Mouse (Mus musculus) liver, adult 2 months (tissue): ENCODE data around the gene Usp9x. TPM values are rescaled to one million over a fixed set of nuclear protein-coding genes. Genes with fewer than 3 reads are reported as not detected.

Source experiments
- DNase-seq: peaks from one replicate; pipeline ENCODE4 v3.0.0-alpha.2; 2011; ENCODE audit warnings: low read depth, low spot score; ENCODE audit errors: extremely low read depth
- H3K27ac ChIP-seq: fragments of 200-500 bp; replicated peaks from 2 replicates; pipeline ENCODE4 v1.5.1; 2012; ENCODE audit warnings: low read depth, mild to moderate bottlenecking, control low read depth, inconsistent platforms, low read length; ENCODE audit not compliant: insufficient read depth
- H3K27me3 ChIP-seq: fragments of 200-500 bp; 2 replicates; pipeline ENCODE4 v1.6.1; 2012; ENCODE audit warnings: mild to moderate bottlenecking, moderate library complexity, low read length, inconsistent platforms; ENCODE audit not compliant: control insufficient read depth, insufficient read depth
- H3K36me3 ChIP-seq: fragments of 200-500 bp; 2 replicates; pipeline ENCODE4 v1.6.1; 2012; ENCODE audit warnings: low read length, inconsistent platforms; ENCODE audit not compliant: control insufficient read depth, insufficient read depth
- H3K4me1 ChIP-seq: fragments of 200-500 bp; 2 replicates; pipeline ENCODE4 v1.6.1; 2011; ENCODE audit warnings: low read length; ENCODE audit not compliant: control insufficient read depth, insufficient read depth
- H3K4me3 ChIP-seq: fragments of 200-500 bp; 2 replicates; pipeline ENCODE4 v1.5.1; 2011; ENCODE audit warnings: low read depth, mild to moderate bottlenecking, control low read depth, low read length, moderate library complexity; ENCODE audit not compliant: insufficient read depth
- H3K79me2 ChIP-seq: fragments of 200-500 bp; 2 replicates; pipeline ENCODE4 v1.6.1; 2012; ENCODE audit warnings: inconsistent platforms, mild to moderate bottlenecking, low read length, moderate library complexity; ENCODE audit not compliant: control insufficient read depth, insufficient read depth
- H3K9ac ChIP-seq: fragments of 200-500 bp; 2 replicates; pipeline ENCODE4 v1.6.1; 2012; ENCODE audit warnings: low read depth, mild to moderate bottlenecking, control low read depth, inconsistent platforms, low read length
- CTCF ChIP-seq: fragments of 200-500 bp; IDR thresholded peaks from 2 replicates; pipeline ENCODE4 v1.5.1; 2011; ENCODE audit warnings: low read depth, low read length, control low read depth
- POLR2A ChIP-seq: fragments of 200-500 bp; IDR thresholded peaks from 2 replicates; pipeline ENCODE4 v1.6.1; 2011; ENCODE audit warnings: low read length, control low read depth; ENCODE audit not compliant: insufficient read depth; ENCODE audit errors: extremely low read depth
- WGBS: fragments of 180-500 bp; shearing (Covaris S2); methylation state at CpG from one replicate; pipeline ENCODE4 v1.1.7; 2018; 5-methylcytosine and 5-hydroxymethylcytosine counted together
- polyA plus RNA-seq: library from polyadenylated mRNA; depleted of rRNA; stranded (reverse); fragments of >200 nt; gene quantifications from 2 replicates; pipeline ENCODE4 v1.2.3, GENCODE M21; 2012; rRNA removed
- total RNA-seq: library from RNA; depleted of rRNA; stranded (reverse); fragments of >200 nt; gene quantifications from 2 replicates; pipeline ENCODE4 v1.2.3, GENCODE M21; 2014; rRNA removed

Usp9x gene
- total and polyA plus RNA-seq, 2 experiments: 7.9 to 157 TPM

DNA sequence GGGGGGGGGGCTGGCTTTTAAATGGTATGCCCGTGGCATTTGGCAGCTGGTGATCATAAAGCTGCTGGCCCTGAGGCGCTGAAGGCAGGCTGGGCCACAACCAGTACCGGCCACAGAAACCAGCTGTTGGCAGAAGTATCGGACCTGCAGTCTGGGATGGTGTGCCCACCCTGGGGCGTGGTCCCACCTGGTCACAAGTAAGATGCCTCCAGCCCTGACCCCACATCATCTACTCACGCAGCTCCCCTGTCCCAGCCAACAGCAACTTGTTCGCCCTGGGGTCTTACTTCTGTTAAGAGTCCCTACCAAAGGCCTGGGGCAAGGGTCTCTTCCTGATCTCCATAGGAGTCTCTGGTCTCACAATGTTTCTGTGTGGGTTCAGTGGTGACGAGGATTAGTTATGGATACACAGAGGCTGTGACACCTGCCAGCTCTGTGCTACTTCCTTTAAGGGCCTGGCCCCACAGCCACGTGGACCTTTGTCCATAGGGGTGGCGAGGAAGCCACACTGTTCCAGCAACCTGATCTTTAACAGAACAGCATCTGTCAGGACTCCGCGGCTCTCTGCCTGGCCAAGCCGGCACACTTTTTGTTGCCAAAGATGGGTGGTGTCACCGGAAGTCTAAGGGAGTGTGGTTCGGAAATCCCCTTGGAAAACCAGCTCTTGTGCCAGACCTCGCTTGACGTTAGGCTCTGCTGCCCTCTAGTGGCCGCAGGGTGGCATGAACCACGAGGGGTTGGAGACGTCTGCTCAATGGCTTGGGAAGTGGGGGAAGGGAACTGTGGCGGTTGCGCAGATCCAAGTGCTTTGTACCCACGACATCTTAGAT lies 136.4 kb downstream of the Usp9x start:
- no peak overlapping the region for H3K4me3 ChIP-seq
- H3K79me2 ChIP-seq: no peaks in the 10 kb centered on the region
- peak; percentile 50 for DNase-seq
- no peaks in the 10 kb centered on the region for H3K36me3 ChIP-seq
- 29% methylated on average over 23 of the region's 23 CpGs for WGBS
- H3K9ac ChIP-seq: no peak overlapping the region
- no peaks in the 10 kb centered on the region for H3K27me3 ChIP-seq
- no peak overlapping the region for H3K27ac ChIP-seq
- no peaks in the 10 kb centered on the region for H3K4me1 ChIP-seq
- peak; percentile 92 for TF ChIP-seq CTCF
- no peak for TF ChIP-seq POLR2A

- Histone ChIP-seq H3K27ac (no peak overlapping the region), H3K79me2 (no peaks in the 10 kb centered on the region), H3K27me3 (no peaks in the 10 kb centered on the region), H3K36me3 (no peaks in the 10 kb centered on the region), H3K4me1 (no peaks in the 10 kb centered on the region), H3K4me3 (no peak overlapping the region), H3K9ac (no peak overlapping the region)
- no peak for DNase-seq
- no peak for TF ChIP-seq CTCF
- no peak for TF ChIP-seq POLR2A
- WGBS: 23% methylated on average over 6 of the region's 6 CpGs
These were observed 137.1 kb downstream of the Usp9x start for GRCm38 (mm10) chrX:13208404-13208803.

- Histone ChIP-seq H3K4me1 (no peaks in the 10 kb centered on the region), H3K4me3 (no peak overlapping the region), H3K27ac (no peak overlapping the region), H3K9ac (no peak overlapping the region), H3K27me3 (no peaks in the 10 kb centered on the region), H3K79me2 (no peaks in the 10 kb centered on the region), H3K36me3 (no peaks in the 10 kb centered on the region)
- 71% methylated on average over 1 of the region's 1 CpGs for WGBS
- DNase-seq: peak; percentile 15
- TF ChIP-seq POLR2A: no peak
- no peak for TF ChIP-seq CTCF
These were observed 143.0 kb downstream of the Usp9x start for GRCm38 (mm10) chrX:13214275-13214674.

Other genes starting within 250 kb of the Usp9x start
- gene Ddx3x, start 209.5 kb downstream of the Usp9x start, total RNA-seq: 128 and 147 TPM in 2 replicates
- gene Ddx3x, start 209.5 kb downstream of the Usp9x start, polyA plus RNA-seq: 19.9 and 24.5 TPM in 2 replicates